Mouse (Mus musculus) ES-Bruce4 (cell line): ENCODE results near the gene Cct2.

Source experiments
- CTCF ChIP-seq: IDR thresholded peaks from one replicate; pipeline ENCODE4 v1.8.1; 2011; ENCODE audit warnings: low read depth, low read length
- EP300 ChIP-seq: IDR thresholded peaks from 2 replicates; pipeline ENCODE4 v1.6.1; 2011; ENCODE audit warnings: low read depth, low read length; ENCODE audit not compliant: insufficient read depth
- POLR2A ChIP-seq: IDR thresholded peaks from one replicate; pipeline ENCODE4 v1.8.1; 2011; ENCODE audit warnings: low read length; ENCODE audit not compliant: insufficient read depth

DNA sequence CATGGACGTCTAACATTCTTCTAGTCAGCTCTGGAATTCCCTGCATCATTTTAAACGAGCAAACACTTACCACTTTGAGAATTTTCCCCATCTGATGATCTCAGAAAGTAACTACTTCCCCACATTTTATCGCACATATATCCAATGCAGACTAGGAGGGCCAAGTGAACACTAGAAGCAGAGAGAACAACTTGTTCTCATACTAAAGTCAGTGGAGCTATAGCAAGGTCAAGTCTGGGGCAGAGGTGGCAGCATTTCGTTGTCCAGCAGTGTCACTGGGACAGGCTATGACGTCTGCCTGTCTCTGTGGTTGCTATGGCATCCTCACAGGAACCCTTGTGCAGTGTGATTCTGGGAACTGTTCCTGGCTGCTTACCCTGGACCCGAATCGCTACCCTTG is 47.8 kb upstream of the Cct2 start:
- TF ChIP-seq EP300 (no peak), CTCF (no peak), POLR2A (no peak)
